8 mouse cellular contexts compared by ENCODE assay signal in genomic region chr4:126750046-126750683, GRCm38 (mm10). TPM values are rescaled to one million over a fixed set of nuclear protein-coding genes. Genes with fewer than 3 reads are reported as not detected.
DNase-seq lines count a peak whose midpoint lies in the region; ATAC-seq lines count a peak whose summit lies in the region.
"Had no signal": no experiment of that assay in that cellular context is flagged by ENCODE, and none has a peak within 500 bp of the region (broad histone marks: within the 10 kb centered on the region; RNA-seq: fewer than 3 reads in every experiment).

No protein-coding gene starts in this region.

- no peak overlapping the region for H3K4me3 ChIP-seq in midbrain, embryonic 15.5 days
- no peak overlapping the region for H3K4me3 ChIP-seq in midbrain, embryonic 10.5 days
- H3K4me3 ChIP-seq in neural tube, embryonic 13.5 days: no peak overlapping the region
- H3K4me3 ChIP-seq: heart, embryonic 15.5 days had no signal

- H3K27ac ChIP-seq in midbrain, embryonic 15.5 days: no peak overlapping the region
- H3K27ac ChIP-seq in midbrain, embryonic 10.5 days (replicated peaks): no peak overlapping the region
- H3K27ac ChIP-seq in neural tube, embryonic 13.5 days (replicated peaks): peak overlapping the region; percentile 61; the same call in 1 of the 2 replicates
- H3K27ac ChIP-seq: heart, embryonic 15.5 days had no signal

- no peaks in the 10 kb centered on the region for H3K9me3 ChIP-seq in midbrain, embryonic 15.5 days
- H3K9me3 ChIP-seq in midbrain, embryonic 10.5 days (replicated peaks): no peaks in the 10 kb centered on the region
- H3K9me3 ChIP-seq in neural tube, embryonic 13.5 days: no peaks in the 10 kb centered on the region
- H3K9me3 ChIP-seq: heart, embryonic 15.5 days had no signal

- H3K4me2 ChIP-seq in midbrain, embryonic 15.5 days: peak overlapping the region; percentile 78
- peak overlapping the region; percentile 31 for H3K4me2 ChIP-seq in neural tube, embryonic 13.5 days
- H3K4me2 ChIP-seq: heart, embryonic 15.5 days had no signal

- H3K36me3 ChIP-seq in midbrain, embryonic 15.5 days (replicated peaks): peaks cover 19% of the 10 kb centered on the region
- H3K36me3 ChIP-seq in midbrain, embryonic 10.5 days: peaks cover 58% of the 10 kb centered on the region
- peaks cover 48% of the 10 kb centered on the region for H3K36me3 ChIP-seq in neural tube, embryonic 13.5 days

- WGBS in midbrain, embryonic 15.5 days: 79% methylated on average over 26 of the region's 26 CpGs
- 92% methylated on average over 26 of the region's 26 CpGs for WGBS in midbrain, embryonic 10.5 days
- 77% methylated on average over 26 of the region's 26 CpGs for WGBS in neural tube, embryonic 13.5 days

- intact Hi-C loops in heart, postnatal 14 days (cut with DNase I): no loop called here

- peaks cover 56% of the 10 kb centered on the region for H3K4me1 ChIP-seq in midbrain, embryonic 15.5 days
- H3K4me1 ChIP-seq in midbrain, embryonic 10.5 days: peaks cover 59% of the 10 kb centered on the region
- H3K4me1 ChIP-seq in neural tube, embryonic 13.5 days (replicated peaks): peaks cover 55% of the 10 kb centered on the region

- no peak overlapping the region for H3K9ac ChIP-seq in midbrain, embryonic 15.5 days
- H3K9ac ChIP-seq in neural tube, embryonic 13.5 days: peak overlapping the region; percentile 91; the same call in 1 of the 2 replicates
- H3K9ac ChIP-seq: heart, embryonic 15.5 days had no signal

- H3K27me3 ChIP-seq in midbrain, embryonic 15.5 days (replicated peaks): no peaks in the 10 kb centered on the region
- peaks cover 26% of the 10 kb centered on the region for H3K27me3 ChIP-seq in midbrain, embryonic 10.5 days (ENCODE audit: low read depth, poor library complexity, severe bottlenecking)
- H3K27me3 ChIP-seq in neural tube, embryonic 13.5 days: no peaks in the 10 kb centered on the region
- H3K27me3 ChIP-seq: heart, embryonic 15.5 days had no signal

- no peak for DNase-seq in midbrain, embryonic 10.5 days (ENCODE audit: low spot score)
- DNase-seq in cerebellum, postnatal 4 days (ENCODE audit: low spot score in 2 of 2): peak; percentile 66 to 86
- DNase-seq in heart, postnatal 14 days: peak; percentile 66 to 72
- no peak for DNase-seq in kidney, postnatal 25 days
- DNase-seq in B cell, adult 2 months: no peak

- no peak for ATAC-seq in midbrain, embryonic 15.5 days (replicated peaks)
- no peak for ATAC-seq in neural tube, embryonic 13.5 days (ENCODE audit: low read depth)

RNA-seq across cellular contexts. Expression of gene Ncdn, which starts 3.1 kb away (rescaled TPM):
- polyA plus RNA-seq in midbrain, embryonic 15.5 days (2015; fragmentation: Nextera tagmentation; extraction: Ambion mirVana): 133 TPM in 2 replicates
- polyA plus RNA-seq in midbrain, embryonic 10.5 days (2016; fragmentation: Nextera tagmentation; extraction: Ambion mirVana): 33.5 and 38.1 TPM in 2 replicates
- total RNA-seq in heart, postnatal 14 days (2021): 10 to 100 TPM; 12.5 to 15.0 TPM
- 85.3 and 86.7 TPM in 2 replicates for polyA plus RNA-seq in neural tube, embryonic 13.5 days (2015; fragmentation: Nextera tagmentation; extraction: Ambion mirVana)

RNA-seq across cellular contexts. Expression of gene AU040320, which starts 3.2 kb away (rescaled TPM):
- 40.5 and 41.4 TPM in 2 replicates for polyA plus RNA-seq in midbrain, embryonic 15.5 days (2015; fragmentation: Nextera tagmentation; extraction: Ambion mirVana)
- polyA plus RNA-seq in midbrain, embryonic 10.5 days (2016; fragmentation: Nextera tagmentation; extraction: Ambion mirVana): 24.4 and 27.8 TPM in 2 replicates
- total RNA-seq in heart, postnatal 14 days (2021): 10 to 100 TPM; 29.9 to 30.3 TPM
- 38.3 and 41.3 TPM in 2 replicates for polyA plus RNA-seq in neural tube, embryonic 13.5 days (2015; fragmentation: Nextera tagmentation; extraction: Ambion mirVana)

RNA-seq across cellular contexts. Expression of gene Tfap2e, which starts 14.1 kb away (rescaled TPM):
- 0.79 and 0.93 TPM in 2 replicates for polyA plus RNA-seq in midbrain, embryonic 15.5 days (2015; fragmentation: Nextera tagmentation; extraction: Ambion mirVana)
- 0.25 and 0.65 TPM in 2 replicates for polyA plus RNA-seq in midbrain, embryonic 10.5 days (2016; fragmentation: Nextera tagmentation; extraction: Ambion mirVana)
- not detected for total RNA-seq in heart, postnatal 14 days (2021)
- polyA plus RNA-seq in neural tube, embryonic 13.5 days (2015; fragmentation: Nextera tagmentation; extraction: Ambion mirVana): 0.18 TPM in 1 of 2 replicates, not detected in the other
- polyA plus RNA-seq: heart, embryonic 15.5 days had no signal

Comparison
In these comparisons a context has a peak if more than half of its experiments do, and no peak if none do; other contexts are left out.
1. DNase-seq: peak in cerebellum, postnatal 4 days (2 of 2) and heart, postnatal 14 days (2 of 2); none in midbrain, embryonic 10.5 days (single experiment), kidney, postnatal 25 days (0 of 2) and B cell, adult 2 months (0 of 2).